Mouse (Mus musculus) gastrocnemius, postnatal 10 days (tissue): ENCODE data around the gene Klf11. TPM values are rescaled to one million over a fixed set of nuclear protein-coding genes. Genes with fewer than 3 reads are reported as not detected.
"Not testable (repeated sequence)": the region's sequence is repeated elsewhere in the genome, so short reads cannot be mapped to it uniquely, and the experiment has no call there.

ENCODE experiments used
- DNase-seq: peaks from one replicate; pipeline ENCODE4 v3.0.0; 2021; ENCODE audit warnings: mixed read lengths
- total RNA-seq, 2 experiments: library from RNA; stranded (reverse); gene quantifications; 2 replicates each; pipeline ENCODE4 v1.2.3; 2021

Klf11 gene
- total RNA-seq, 2 experiments from 2014 or later, result 9.5 to 11.4 TPM

DNA sequence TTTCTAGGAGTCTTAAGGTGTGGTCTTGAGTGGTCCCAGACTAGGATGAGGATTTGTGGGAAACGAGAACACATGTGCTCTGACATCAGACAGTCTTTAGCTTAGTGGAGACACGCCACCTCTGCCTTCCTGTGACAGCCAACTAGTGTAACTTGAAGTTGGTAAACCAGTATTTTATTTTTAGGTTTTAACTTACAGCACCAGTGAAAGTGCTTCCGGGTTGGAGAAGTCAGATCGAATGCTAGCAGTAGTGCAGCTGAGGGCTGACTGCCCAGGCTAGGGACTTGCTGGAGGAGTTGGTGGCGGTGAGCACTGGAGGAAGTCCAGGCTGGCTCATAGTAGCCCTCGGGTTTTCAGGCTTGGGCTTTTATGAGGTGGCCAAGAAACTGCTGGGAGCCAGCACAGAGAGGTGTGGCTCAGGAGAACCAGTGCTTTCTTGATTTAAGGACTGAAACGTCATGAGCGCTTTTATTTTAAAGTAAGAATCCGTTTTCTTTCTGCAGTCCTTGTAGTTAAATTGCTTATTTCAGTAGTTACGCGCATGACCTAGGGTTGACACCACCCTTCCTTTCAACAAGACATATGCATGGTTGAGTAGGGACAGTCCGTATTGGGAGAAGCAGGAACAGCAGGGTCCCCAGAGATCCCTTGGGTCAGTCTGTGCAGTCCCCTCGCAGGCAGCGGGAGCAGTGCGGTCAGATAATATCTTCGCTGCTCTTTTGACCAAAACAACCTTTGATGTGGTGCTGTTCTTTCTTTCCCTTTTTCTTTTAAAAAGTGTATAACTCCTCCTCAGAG is 3.2 kb downstream of the Klf11 start:
- DNase-seq, result no peak

DNA sequence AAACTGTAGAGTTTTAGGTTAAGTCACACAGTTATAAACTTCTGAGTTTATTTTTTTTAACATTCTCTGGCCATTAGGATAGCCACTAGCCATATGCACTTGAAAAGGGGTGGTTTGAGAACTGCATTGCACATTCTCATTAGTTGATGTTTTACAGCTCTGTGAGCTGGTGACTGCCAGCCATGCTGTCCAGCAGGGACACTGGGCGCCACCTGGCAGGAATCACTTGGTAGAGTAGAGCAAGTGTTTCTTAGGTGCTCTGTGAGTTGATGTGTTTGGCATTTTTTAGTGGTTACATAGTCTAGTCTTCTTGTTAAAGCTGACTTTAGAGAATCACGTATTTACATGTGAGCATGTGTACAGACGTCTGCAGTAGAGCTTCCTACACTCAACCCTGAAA is 5.4 kb downstream of the Klf11 start:
- no peak for DNase-seq

DNA sequence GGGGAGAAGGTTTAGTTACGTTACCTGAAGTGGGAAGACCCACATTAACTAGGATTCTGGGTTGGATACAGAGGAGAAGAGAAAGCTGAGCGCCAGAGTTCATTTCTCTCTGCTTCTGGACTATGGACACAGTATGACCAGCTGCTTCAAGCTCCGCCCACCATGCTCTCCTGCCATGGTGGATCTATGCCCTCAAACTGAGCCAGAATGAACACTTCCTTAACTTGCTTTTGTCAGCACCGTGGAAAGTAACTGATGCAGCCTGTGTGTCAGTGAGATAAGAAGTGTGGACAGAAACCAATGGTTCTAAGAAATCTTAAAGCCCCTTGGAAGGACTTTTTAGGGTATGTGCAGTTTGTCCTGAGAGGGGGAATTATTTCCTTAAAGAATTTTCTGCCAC is 7.9 kb downstream of the Klf11 start:
- DNase-seq, result no peak

DNA sequence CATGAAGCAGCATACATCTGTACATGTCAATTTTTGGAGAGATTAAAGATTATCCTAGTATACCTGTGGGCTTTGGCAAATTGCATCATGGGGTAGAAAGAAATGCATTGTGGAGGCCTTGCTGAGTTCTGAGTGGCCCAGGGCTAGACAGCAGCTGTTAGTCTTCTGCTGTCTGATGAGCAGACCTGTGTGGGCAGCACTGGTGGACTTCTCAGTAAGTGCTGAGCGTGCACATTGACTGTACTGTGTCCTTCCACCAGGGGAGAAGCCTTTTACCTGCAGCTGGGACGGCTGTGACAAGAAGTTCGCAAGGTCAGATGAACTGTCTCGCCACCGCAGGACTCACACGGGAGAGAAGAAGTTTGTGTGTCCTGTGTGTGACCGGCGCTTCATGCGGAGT is 8.8 kb downstream of the Klf11 start:
- DNase-seq, result no peak

DNA sequence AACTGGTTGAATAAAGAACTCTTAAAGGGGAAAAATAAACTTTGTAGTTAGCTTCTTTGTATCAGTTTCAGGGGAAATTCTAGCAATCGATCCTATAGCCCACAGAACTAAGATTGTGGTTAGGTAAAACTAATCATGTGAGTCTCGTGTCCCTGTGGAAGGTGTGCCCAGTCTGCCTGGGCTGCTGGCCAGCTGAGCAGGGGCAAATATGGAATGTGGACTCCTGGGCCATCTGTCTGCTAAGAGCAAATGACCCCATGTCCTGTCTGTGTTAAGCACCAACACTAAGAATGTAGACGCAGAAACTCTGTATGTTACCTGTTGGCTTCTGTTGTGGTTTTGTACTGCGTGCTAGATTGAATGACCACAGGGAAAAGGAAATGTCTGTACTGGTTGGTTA is 10.0 kb downstream of the Klf11 start:
- no peak for DNase-seq

DNA sequence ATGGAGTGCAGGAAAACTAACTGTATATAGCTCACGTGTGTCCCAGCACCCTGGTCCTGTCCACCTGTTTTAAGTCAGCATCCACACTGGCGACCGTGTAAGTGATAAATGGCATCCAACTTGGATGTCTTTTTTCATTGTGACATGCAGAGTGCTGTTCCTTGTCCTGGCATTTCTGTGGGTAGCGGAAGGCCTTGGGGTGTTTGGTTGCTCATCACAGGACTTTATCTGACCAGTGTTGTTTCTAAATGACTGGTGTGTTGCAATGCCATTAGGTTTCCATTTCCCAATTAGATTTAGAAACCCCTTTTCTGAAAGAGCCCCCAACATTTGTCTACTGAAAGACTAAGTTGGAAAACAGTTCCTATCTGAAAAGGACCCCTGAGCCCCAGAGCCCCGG is 11.1 kb downstream of the Klf11 start:
- no peak for DNase-seq

DNA sequence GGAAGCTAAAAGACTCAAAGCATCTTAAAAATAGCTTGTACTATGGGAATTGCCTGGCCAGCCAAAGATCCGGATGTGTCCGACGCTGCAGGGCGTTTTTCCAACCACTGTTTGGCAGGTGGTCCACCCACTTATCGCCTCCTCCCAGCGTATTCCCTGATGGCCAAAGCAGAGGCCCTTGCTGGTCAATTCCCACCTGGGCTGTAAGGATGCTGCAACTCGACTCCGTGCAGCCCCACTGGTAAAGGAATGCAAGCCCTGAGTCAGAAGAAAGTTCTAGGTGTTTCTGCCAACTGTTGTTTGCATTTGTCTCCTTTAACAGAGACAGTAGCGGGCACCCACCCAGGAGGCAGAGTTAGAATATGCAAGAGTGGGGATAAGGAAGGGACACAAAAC is 29.0 kb downstream of the Klf11 start:
- DNase-seq, result peak; percentile 62

DNA sequence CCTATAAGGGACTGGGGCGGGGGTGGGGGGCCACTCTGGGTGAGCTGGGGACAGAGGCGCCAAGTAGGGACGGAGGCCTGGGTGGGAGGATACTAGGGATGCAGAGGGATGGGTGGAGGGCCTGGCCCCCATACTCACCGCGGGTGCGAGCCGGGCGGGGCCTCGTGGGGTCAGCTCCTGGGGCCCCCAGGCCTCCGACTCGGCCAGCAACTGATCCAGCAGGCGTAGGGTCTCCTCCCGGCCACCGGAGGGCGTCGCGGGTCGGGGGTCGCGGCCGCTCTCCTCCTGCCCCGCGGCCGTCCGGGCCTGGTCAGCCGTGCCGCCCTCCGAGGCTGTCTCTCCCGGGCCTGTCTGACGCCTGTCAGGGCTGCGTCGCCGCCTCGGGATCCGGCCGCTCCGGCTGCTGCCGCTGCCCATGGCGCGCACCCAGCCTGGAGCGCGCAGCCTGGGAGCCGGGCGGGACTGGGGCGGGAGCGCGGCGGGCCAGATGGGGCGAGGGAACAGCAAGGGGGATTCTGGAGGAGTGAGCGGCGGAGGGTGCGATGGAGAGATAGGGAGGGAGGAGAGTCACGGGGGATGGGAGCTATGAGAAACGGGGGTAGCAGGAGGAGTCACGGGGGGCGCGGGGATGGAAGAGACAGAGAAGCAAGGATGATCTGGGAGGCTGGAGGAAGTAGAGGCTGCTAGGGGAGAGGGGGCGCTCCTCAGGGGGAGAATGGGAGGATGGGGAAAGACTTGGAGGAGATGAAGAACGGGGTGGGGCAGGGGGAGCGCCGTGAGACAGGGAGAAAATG is 29.6 kb downstream of the Klf11 start:
- DNase-seq, result peak; percentile 56

DNA sequence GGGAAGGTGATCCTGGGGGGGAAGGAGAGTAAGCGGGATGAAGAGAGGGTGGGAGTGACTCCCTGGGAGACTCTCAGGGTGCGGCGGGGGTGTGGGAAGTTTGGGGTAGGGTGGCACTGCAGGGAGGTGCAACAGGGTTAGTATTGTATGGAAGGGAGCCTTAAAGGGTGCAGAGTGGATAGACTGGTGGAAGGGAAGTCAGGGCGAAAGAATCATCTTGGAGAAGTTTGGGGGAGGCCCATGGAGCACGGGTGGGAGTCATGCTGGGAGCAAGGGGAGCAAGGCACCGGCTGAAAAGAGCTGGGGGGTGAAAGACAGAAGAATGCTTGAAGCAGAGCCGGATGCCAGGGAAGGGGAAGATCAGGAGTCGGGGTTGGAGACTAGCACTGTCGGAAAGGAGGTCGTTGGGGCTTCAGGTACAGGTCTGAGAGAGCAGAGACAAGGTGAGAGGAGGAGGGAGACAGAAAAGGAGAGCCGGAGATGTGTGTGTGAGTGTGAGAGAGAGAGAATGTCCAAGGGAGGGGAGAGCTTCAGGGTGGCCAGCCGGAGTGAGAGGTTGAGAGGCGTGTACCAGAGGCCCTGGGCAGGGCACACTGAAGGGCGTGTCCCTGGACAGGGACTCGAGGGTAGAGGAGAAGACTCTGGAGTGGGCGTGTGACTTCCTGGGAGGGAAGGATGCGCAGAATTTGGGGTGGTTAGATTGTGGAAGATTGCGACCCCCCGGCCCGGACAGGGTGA is 30.4 kb downstream of the Klf11 start, which contains the start of gene Cys1:
Cys1 (minus strand) TSS at position 528 of the 738 bp plus-strand sequence.
- DNase-seq, result peak; percentile 32

DNA sequence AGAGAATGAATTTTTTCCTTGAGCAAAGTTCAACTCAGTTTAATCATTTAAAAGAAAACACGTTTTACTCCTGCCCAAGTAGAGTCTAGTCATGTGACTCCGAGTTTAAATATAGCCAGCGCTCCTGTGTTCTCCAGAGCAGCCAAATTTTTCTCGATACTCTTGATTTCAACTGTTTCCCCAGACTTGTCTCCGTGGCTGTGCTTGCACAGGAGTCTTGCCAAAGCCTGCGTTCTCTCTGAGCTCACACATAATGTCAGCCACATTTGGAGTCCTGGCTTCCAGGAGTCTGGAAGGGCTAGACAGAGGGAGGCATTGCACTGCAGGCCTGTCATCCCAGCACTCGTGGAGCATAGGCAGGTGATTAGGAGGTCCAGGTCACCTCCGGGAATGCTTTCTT is 31.5 kb downstream of the Klf11 start:
- DNase-seq, result peak; percentile 29

DNA sequence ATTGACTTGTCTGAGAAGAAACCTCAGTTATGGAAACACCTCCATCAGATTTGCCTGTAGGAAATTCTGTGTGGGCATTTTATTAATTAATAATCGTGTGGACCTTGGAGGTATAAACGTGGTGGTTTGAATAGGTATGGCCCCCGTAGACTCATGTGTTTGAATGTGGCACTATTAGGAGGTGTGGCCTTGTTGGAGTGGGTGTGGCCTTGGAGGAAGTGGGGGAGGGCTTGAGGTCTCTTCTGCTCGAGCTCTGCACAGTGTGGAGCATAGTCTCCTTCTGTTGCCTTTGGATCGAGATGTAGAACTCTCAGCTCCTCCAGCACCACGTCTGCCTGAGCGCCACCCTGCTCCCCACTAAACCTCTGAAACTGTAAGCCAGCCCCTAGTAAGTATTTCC is 32.4 kb downstream of the Klf11 start:
- DNase-seq, result no peak

DNA sequence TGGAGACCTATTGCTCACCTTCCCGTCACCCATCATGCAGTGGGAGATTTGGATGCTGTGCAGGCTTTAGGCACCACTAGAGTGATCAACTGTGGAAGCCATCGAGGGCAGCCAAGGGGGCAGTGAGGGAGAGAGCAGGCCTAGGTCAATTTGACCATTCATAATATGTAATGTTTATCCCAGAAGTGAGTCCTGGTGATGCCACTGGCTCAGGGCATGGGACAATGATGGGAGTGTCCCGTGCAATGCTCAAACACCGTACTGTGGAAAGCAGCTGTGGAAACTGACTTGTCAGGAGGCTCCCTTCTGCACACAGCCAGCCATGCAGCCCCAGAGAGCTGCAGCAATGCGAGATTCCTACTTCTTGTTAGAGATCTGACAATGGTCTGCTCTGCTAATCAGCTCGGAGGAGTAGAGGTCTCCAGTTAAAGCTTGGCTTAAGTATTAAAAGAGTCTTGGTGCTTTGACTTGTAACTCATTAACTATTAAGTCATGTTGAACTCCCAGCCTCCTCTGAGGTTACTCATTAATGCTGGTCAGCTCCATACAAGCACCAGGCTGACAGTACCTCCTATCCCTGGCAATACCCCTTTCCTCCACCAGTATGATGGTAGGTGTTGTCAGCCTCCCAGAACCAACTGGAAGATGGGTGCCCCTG is 35.1 kb downstream of the Klf11 start:
- no peak for DNase-seq

DNA sequence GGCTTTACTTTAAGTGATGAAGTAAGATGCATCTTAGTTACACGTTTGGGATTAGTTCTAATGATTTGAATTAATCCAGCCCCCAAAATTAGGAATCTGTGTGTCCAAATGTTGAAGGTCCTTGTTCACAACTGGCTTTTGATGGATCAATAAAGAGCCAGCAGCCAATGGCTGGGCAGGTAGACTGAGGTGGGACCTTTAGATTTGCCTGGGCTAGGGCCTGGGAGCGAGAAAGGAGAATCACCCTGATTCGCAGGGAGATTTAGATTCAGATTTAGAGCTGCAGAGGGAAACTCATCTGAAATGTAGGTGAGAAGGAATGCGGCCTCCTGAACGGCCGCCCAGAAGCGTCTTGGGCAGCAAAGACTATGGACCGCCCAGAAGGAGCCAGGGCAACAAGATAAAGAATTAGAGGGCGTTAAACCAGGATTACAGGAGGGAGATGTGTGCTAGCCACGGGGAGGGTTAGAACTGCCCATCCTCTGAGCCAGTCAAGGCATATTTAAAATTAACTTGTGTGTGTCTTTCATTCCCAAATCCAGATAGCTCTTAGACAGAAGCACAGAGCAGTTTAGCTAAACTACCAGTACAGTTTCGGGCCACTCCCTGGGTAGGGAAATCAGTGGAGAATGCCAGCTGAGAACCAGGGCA is 35.7 kb downstream of the Klf11 start:
- no peak for DNase-seq

DNA sequence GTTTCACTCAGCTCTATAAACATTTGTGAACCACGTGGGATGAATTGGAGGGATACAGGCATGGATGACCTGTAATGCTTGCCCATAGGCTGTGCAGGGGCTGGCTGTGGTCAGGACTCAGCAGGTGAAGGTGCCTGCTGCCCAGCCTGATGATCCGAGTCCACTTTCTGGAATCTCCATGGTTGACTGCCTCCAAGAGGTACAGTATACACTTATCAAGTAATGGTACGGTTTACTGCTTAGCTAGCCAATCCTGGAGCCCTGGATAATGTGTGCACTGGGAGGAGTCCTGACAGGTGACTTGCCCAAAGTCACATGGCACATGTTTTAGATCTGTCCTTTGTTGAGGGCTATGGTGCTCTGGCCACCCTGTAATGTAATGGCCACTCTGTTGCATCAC is 39.3 kb downstream of the Klf11 start:
- DNase-seq, result no peak

DNA sequence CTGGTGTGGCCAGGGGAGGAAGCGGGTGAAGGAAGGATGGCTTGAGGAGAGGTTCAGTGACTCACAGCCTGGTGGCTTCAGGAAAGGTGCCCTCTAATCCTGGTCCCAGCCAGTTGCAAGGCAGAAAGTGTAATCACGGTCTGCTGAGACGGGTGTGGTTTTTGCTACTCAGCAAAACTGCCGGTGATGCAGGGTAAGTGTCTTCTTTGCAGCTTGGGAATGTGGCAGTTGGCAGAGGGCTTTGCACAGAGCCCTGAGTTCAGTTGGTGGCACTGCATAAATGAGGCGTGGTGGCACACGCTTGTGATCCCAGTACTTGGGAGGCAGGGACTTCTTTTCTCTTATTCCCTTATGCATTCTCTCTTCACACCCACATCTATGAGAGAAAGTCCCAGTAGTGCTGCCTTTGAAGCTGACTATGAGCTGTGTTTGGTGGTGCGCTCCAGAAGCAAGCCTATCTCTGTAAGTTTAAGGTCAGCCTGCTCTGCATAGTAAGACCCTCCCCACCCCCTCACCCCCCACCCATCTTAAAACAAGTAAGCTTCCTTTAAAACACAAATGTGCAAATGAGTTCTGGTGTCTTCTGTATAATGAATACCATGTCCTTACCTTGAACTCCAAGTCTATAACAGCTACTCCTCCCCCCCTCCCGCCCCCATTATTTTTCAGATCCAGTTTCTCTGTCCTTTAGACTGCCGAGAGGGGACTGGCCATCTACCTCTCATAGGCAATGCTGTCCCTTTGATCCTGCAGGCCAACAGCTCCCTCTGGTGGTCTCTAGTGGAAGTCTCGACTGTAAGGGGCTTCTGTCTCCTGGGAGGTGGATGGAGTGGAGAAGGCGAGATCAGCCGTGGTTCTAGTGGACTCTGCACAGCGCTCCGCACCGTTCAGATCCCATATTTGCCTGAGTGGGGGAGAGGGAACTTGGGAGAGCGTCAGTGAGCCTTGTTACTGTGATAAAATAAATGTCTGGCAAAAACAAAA is 45.7 kb downstream of the Klf11 start:
- DNase-seq, result peak; percentile 83

DNA sequence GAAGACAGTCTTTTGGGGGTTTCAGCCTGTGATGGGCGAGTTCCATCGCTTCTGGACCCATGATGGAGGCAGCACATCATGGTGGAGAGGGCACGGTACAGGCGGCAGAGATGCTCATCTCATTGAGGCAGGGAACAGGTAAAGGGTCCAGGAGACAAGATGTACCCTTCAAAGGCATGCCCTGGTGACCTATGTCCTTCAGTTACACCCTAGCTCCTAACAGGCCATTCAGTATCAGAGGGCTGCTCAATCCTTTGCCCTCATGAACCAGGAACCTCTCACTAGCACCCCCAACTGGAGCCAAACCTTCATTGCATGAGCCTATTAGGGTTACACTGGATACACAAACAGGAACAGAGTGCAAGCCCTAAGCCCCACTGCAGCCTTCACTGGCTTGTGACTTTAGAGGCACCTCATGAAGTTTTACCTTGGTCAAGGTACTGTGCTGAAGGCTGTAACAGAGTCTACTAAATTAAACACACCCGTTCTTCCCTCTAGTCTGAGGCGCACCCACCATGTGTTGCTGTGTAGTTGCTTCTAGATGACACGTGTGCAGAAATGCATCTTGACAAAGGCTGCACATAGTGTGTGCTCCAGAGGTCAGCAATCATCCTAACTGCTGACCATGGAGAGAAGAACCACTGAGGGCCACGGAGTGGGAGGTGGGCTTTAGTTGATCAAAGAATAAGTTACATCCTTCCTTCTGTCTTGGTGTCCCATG is 46.6 kb downstream of the Klf11 start:
- no peak for DNase-seq

DNA sequence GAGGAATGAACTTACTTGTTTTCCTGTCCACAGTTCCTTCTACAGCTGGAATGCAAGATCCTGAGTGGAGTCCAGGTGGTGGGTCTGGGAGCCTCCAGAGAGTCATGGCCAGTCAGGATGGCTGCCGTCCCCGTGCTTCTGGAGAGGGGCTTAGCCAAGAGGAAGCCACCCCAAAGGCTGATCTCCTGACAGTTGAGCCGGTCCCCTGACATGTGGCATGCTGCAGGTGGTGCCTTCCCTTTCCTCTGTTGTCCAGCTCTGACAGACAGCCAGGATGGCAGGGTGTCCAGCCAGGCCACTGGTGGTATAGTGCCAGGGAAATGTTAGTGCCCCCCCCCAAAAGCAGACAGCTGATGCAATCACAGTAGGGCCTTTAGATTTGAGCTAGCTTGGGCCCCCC is 47.4 kb downstream of the Klf11 start:
- no peak for DNase-seq

DNA sequence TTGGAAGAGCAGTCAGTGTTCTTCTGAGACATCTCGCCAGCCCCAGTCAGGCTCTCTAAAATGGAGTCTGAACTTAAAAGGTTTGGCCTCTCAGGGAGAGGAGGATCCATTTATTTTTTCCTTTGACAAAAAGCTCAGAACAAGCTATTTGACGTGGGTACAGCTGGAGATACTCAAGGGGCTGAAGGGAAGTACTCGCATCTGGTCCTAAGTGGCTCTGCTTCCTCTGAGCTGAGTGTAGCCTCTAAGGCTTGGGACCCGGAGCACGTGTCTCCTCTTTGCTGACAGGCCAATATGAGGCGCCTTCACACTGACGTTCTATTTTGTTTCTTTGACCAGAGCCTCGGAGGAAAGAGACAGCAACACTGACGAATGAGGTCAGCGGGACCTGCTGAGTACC is 48.5 kb downstream of the Klf11 start:
- no peak for DNase-seq

DNA sequence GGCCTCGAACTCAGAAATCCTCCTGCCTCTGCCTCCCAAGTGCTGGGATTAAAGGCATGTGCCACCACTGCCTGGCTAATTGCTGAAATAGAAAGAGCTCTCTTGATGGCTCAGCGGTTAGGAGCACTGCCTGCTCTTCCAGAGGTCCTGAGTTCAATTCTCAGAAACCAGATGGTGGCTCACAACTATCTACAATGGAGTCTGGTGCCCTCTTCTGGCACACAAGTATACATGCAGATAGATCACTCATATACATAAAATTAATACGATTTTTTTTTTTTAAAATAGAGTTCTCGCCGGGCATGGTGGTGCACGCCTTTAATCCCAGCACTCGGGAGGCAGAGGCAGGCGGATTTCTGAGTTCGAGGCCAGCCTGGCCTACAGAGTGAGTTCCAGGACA is 50.5 kb downstream of the Klf11 start:
- DNase-seq, result not testable (repeated sequence)

DNA sequence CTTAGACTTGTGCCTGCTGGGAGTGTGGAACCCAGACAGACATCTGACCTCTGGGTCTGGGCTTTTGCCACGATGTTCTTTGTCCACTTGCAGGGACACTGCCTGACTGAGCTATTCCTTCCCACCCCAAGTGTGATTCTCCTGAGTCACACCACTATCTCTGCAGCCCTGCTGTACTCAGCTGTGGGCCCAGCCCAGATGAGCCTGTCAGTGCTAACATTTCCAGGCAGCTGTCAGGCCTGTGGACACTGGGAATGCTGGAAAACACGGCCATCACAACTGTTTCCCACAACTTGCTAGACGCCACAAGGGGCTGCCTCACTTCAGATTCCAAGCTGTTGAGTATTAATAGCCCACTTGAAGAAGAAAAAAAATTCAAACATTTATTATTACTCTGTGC is 51.9 kb downstream of the Klf11 start:
- no peak for DNase-seq
